In the genomic region with DNA sequence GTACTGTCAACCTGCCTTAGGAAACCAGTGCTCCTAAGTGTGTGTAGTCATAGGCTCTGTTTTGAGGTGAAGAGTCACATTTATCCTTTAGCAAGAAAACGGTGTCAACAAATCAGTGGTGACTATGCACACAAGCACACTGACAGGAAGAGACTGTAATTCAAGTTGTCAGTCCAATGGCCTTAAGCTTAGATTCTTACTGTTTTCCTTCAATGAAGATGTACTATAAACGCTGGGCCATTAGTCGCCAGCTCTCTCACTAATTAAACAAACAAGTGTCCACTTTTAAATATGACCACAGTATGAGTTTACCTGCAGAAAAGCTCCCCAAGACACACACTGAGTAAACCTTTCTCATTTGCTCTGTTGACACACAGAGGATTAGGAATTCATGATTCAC, we compare ENCODE assay signal across 9 mouse cellular contexts. TPM values are rescaled to one million over a fixed set of nuclear protein-coding genes. Genes with fewer than 3 reads are reported as not detected.
DNase-seq lines count a peak whose midpoint lies in the region; ATAC-seq and TF ChIP-seq lines count a peak whose summit lies in the region.
"Had no signal": no experiment of that assay in that cellular context is flagged by ENCODE, and none has a peak within 500 bp of the region (broad histone marks: within the 10 kb centered on the region; RNA-seq: fewer than 3 reads in every experiment).

No protein-coding gene starts in this region.

- WGBS in intestine, postnatal 0 days, result 13% methylated on average over 3 of the region's 3 CpGs
- 22% methylated on average over 3 of the region's 3 CpGs for WGBS in neural tube, embryonic 14.5 days

- H3K4me1 ChIP-seq in embryonic fibroblast, embryonic 13.5 days (ENCODE audit: control insufficient read depth, insufficient read depth, low read length), result peaks cover 29% of the 10 kb centered on the region
- 0 out of 2 replicates have a peak, but pooled peaks cover 6% of the 10 kb centered on the region for H3K4me1 ChIP-seq in intestine, postnatal 0 days (replicated peaks; ENCODE audit: control insufficient read depth, insufficient read depth, low read length)
- no peaks in the 10 kb centered on the region for H3K4me1 ChIP-seq in neural tube, embryonic 14.5 days (ENCODE audit: control insufficient read depth, insufficient read depth, low read length)

- H3K27ac ChIP-seq in left cerebral cortex, adult 2 months, result peak overlapping the region; percentile 58; the same call in 1 of the 2 replicates
- peak overlapping the region; percentile 60 for H3K27ac ChIP-seq in embryonic fibroblast, embryonic 13.5 days (ENCODE audit: insufficient read depth, low read length)
- H3K27ac ChIP-seq in intestine, postnatal 0 days (ENCODE audit: low read depth, low read length), result no peak overlapping the region
- no peak overlapping the region for H3K27ac ChIP-seq in neural tube, embryonic 14.5 days (ENCODE audit: low read depth, low read length)

- no peaks in the 10 kb centered on the region for H3K9me3 ChIP-seq in intestine, postnatal 0 days (ENCODE audit: control insufficient read depth)
- no peaks in the 10 kb centered on the region for H3K9me3 ChIP-seq in neural tube, embryonic 14.5 days (ENCODE audit: control insufficient read depth, low read length)

- no peaks in the 10 kb centered on the region for H3K27me3 ChIP-seq in intestine, postnatal 0 days (replicated peaks; ENCODE audit: control insufficient read depth, insufficient read depth, low read length)
- H3K27me3 ChIP-seq in neural tube, embryonic 14.5 days (ENCODE audit: control insufficient read depth, insufficient read depth, low read length), result no peaks in the 10 kb centered on the region

- TF ChIP-seq POLR2A in embryonic fibroblast, embryonic 13.5 days (IDR thresholded peaks at IDR 0.05; ENCODE audit: low read depth, low read length), result no peak

- H3K36me3 ChIP-seq in intestine, postnatal 0 days (ENCODE audit: control insufficient read depth, insufficient read depth), result no peaks in the 10 kb centered on the region
- H3K36me3 ChIP-seq in neural tube, embryonic 14.5 days (ENCODE audit: control insufficient read depth, insufficient read depth, low read length), result no peaks in the 10 kb centered on the region

- peak overlapping the region; percentile 53 for H3K4me3 ChIP-seq in left cerebral cortex, adult 2 months
- peak overlapping the region; percentile 82 for H3K4me3 ChIP-seq in embryonic fibroblast, embryonic 13.5 days (ENCODE audit: insufficient read depth, low read length)
- peak overlapping the region; percentile 76 for H3K4me3 ChIP-seq in intestine, postnatal 0 days (ENCODE audit: low read depth, low read length)
- H3K4me3 ChIP-seq in neural tube, embryonic 14.5 days (ENCODE audit: low read depth, low read length), result peak overlapping the region; percentile 50

- H3K9ac ChIP-seq in intestine, postnatal 0 days (ENCODE audit: low read depth, low read length), result peak overlapping the region; percentile 55
- peak overlapping the region; percentile 50; the same call in 1 of the 2 replicates for H3K9ac ChIP-seq in neural tube, embryonic 14.5 days (replicated peaks; ENCODE audit: low read depth, low read length)

- TF ChIP-seq CTCF in left cerebral cortex, adult 2 months (IDR thresholded peaks at IDR 0.05), result no peak
- no peak for TF ChIP-seq CTCF in embryonic fibroblast, embryonic 13.5 days (IDR thresholded peaks at IDR 0.05; ENCODE audit: borderline replicate concordance, insufficient read depth, low read length)
- TF ChIP-seq CTCF in intestine, postnatal 0 days (IDR thresholded peaks at IDR 0.05; ENCODE audit: low read depth), result no peak

- peak overlapping the region; percentile 93 for H3K4me2 ChIP-seq in intestine, postnatal 0 days (replicated peaks; ENCODE audit: low read depth)
- peak overlapping the region; percentile 91 for H3K4me2 ChIP-seq in neural tube, embryonic 14.5 days (ENCODE audit: low read depth, low read length)

- intact Hi-C loops in left cerebral cortex, adult 2 months (cut with DNase I), result no loop called here

- no peak for ATAC-seq in intestine, postnatal 0 days
- no peak for ATAC-seq in neural tube, embryonic 14.5 days (ENCODE audit: low read depth)

- DNase-seq in left cerebral cortex, adult 2 months (ENCODE audit: extremely low spot score in 1 of 2, low spot score in 2 of 2), result no peak
- no peak for DNase-seq in left cerebral cortex, adult 11 months (ENCODE audit: low spot score)
- no peak for DNase-seq in frontal cortex, postnatal 14 days (ENCODE audit: low spot score in 2 of 2)
- no peak for DNase-seq in cerebellum, postnatal 14 days
- no peak for DNase-seq in adrenal gland, postnatal 10 days

RNA-seq across cellular contexts. Expression of a gene that starts 44.3 kb away (rescaled TPM):
- total RNA-seq in left cerebral cortex, adult 2 months (2021), result 10 to 100 TPM; 10.6 to 18.4 TPM
- 19.1 and 26.6 TPM in 2 replicates for polyA plus RNA-seq in embryonic fibroblast, embryonic 13.5 days (2011; ENCODE audit: insufficient read length, low read depth, missing spikeins)
- polyA plus RNA-seq in intestine, postnatal 0 days (2015; fragmentation: Nextera tagmentation; extraction: Ambion mirVana), result 3.7 and 5.1 TPM in 2 replicates
- 2.7 and 7.1 TPM in 2 replicates for polyA plus RNA-seq in neural tube, embryonic 14.5 days (2014; fragmentation: Nextera tagmentation; extraction: Ambion mirVana)
- 10 to 100 TPM; 22.6 to 30.1 TPM for total RNA-seq in adrenal gland, postnatal 10 days (2021)
- total RNA-seq: monocyte, adult 5-6 weeks had no signal

Comparison
In these comparisons a context has a peak if more than half of its experiments do, and no peak if none do; other contexts are left out.
1. H3K27ac ChIP-seq: peak in left cerebral cortex, adult 2 months (single experiment) and embryonic fibroblast, embryonic 13.5 days (single experiment); none in intestine, postnatal 0 days (single experiment) and neural tube, embryonic 14.5 days (single experiment).
2. Peak in every context shown above with its lines, with median percentiles within 50 percentile points of each other: H3K4me3 ChIP-seq.